Mouse (Mus musculus): Measurements from ENCODE around the gene Calr. TPM values are rescaled to one million over a fixed set of nuclear protein-coding genes. Genes with fewer than 3 reads are reported as not detected.

Calr gene
- 310 and 322 TPM in 2 replicates for polyA plus RNA-seq (2012; rRNA removed)

DNA sequence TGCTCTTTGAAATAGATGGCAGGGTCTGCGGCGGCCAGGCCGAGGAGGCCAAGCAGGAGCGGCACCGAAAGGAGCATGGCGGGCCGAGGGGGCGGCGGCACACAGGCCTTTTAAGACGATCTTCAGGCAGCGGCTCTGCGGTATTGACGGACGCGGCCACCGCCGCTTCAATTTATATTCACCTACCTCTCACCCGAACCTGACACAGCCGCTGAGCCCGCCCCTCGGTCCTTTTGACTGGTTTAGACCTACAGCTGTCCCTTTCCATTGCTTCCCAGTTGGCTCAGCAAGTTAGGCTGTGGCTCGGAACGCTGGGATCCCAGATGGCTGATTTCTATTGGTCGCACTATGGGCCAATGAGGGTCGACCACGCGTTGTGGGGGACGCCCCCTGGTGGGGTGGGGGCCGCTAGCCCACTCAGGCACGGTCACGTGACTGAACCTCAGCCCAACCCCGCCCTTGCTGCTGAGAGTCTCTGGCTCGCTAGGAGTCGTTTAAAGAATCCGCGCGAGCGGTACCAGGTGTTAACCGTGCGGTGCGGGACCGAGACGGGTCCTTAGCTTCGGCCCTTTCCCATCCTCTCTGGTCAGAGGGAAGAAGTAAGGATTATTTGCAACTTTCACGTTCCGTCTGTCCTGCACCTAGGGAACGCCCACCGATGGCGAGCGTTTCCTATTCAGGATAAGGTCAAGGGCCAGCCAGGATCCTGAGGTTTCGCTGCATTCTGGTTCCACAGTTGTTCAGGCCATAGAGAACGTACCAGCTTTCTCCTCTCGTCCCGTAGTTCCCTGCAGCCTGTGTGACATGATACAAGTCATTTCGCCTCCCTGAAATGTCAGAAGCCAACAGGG, at the start of gene Calr:
Calr (minus strand) TSS at position 213 of the 851 bp plus-strand sequence.

DNA sequence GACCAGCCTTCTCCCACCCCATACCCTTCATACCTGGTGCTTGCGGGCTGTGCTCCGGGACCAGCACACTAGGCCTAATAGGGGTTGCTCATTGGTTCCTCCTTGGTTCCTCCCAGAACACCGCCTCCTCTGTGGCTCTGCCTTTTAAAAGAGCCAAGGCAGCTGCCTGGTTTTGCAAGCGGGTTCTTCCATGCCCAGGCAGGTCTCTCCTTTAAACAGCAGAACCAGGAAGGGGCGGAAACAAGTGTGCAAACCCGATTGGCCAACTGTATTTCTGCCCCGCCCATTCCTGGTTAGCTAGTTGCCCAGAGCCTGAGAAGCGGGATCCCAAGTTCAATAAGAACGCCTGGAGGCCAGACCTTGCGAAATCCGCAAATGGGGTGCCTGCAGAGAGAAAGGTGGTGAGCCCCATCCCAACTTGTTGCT, 47.0 kb upstream of the Calr start, which contains the start of gene Gcdh:
Gcdh (minus strand) TSS at position 213 of the 426 bp plus-strand sequence.

GRCm38 (mm10) chr8:84871376-84872308, 24.9 kb upstream of the Calr start, which contains the start of gene Syce2:
Gene Syce2 (plus strand): TSS chr8:84872111.

DNA sequence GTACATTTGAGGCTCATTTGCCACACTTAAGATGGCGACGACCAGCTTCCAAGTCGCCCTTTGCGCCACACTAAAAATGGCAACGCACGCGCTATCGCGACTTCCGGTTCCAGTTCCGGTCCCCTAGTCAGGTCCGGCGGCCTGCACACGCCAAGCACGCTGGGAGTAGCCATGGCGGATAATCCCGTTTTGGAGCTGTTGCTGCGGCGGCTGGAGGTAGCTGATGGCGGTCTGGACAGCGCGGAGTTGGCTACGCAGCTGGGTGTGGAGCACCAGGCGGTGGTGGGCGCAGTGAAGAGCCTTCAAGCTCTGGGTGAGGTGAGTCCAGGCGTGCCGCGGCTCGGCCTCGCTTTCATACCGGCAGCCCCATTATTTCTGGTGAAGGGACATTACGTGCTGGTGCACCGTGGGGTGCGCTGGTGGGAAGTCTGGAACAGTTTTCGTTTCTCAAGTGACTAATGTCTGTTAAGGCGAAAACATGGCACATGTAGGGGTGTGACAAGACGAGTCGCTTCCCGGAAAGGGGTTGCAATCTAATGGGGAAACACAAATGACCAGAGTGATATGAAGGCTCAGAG, 10.2 kb upstream of the Calr start, which contains the start of gene Farsa:
Farsa (plus strand) TSS at position 126 of the 578 bp plus-strand sequence.

GRCm38 (mm10) chr8:84840248-84840999, 6.3 kb downstream of the Calr start, which contains the start of gene Rad23a:
Gene Rad23a (minus strand): TSS chr8:84840665.

DNA sequence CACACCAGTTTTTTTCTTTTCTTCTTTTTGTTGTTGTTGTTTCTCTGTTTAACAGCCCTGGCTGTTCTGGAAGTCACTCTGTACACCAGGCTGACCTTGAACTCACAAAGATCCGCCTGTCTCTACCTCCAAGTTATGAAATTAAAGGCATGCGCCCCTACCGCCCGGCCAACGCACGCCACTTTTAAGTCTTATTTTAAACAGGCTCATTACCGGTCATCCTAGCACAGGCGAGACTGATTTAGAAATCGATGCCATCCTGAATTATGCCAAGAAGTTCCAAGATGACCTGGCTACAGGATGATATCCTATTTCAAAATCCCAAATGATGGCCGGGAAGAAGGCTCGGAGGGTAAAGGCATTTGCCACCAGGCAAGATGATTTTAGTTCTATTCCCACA, 15.2 kb downstream of the Calr start, which contains the start of gene Gadd45gip1:
Gadd45gip1 (plus strand) TSS at position 33 of the 400 bp plus-strand sequence.

GRCm38 (mm10) chr8:84822723-84823122, 24.0 kb downstream of the Calr start, which contains the start of gene Dand5:
Gene Dand5 (minus strand): TSS chr8:84822823.

GRCm38 (mm10) chr8:84799999-84800831, 46.5 kb downstream of the Calr start, which contains the start of gene Nfix:
Gene Nfix (minus strand): TSS chr8:84800344.

Other genes with a start within 250 kb of the Calr start
- 5.7 and 8.2 TPM in 2 replicates for gene Ier2, start 184.1 kb downstream of the Calr start, polyA plus RNA-seq (2012; rRNA removed)
- gene Trmt1, start 160.6 kb downstream of the Calr start, polyA plus RNA-seq (2012; rRNA removed), result 33.2 and 38.8 TPM in 2 replicates
- gene Nacc1, start 159.1 kb downstream of the Calr start, polyA plus RNA-seq (2012; rRNA removed), result 16.6 and 18.7 TPM in 2 replicates
- 38.3 and 41.4 TPM in 2 replicates for gene Lyl1, start 145.5 kb downstream of the Calr start, polyA plus RNA-seq (2012; rRNA removed)
- 9.3 and 9.7 TPM in 2 replicates for gene G430095P16Rik, start 123.9 kb downstream of the Calr start, polyA plus RNA-seq (2012; rRNA removed)
- 1.2 and 1.3 TPM in 2 replicates for gene Nfix, start 46.6 kb downstream of the Calr start, polyA plus RNA-seq (2012; rRNA removed)
- gene Dand5, start 24.1 kb downstream of the Calr start, polyA plus RNA-seq (2012; rRNA removed), result 2.0 and 2.1 TPM in 2 replicates
- 29.9 and 31.7 TPM in 2 replicates for gene Gadd45gip1, start 15.4 kb downstream of the Calr start, polyA plus RNA-seq (2012; rRNA removed)
- gene Rad23a, start 6.3 kb downstream of the Calr start, polyA plus RNA-seq (2012; rRNA removed), result 116 and 127 TPM in 2 replicates
- 50.9 and 57.3 TPM in 2 replicates for gene Farsa, start 10.1 kb upstream of the Calr start, polyA plus RNA-seq (2012; rRNA removed)
- gene Syce2, start 25.2 kb upstream of the Calr start, polyA plus RNA-seq (2012; rRNA removed), result 30.4 and 31.4 TPM in 2 replicates
- gene Gcdh, start 47.0 kb upstream of the Calr start, polyA plus RNA-seq (2012; rRNA removed), result 29.5 and 35.0 TPM in 2 replicates
- gene Klf1, start 55.0 kb upstream of the Calr start, polyA plus RNA-seq (2012; rRNA removed), result 177 and 217 TPM in 2 replicates
- 8.3 and 10.6 TPM in 2 replicates for gene Dnase2a, start 61.6 kb upstream of the Calr start, polyA plus RNA-seq (2012; rRNA removed)
- 0.03 and 0.05 TPM in 2 replicates for gene Mast1, start 90.4 kb upstream of the Calr start, polyA plus RNA-seq (2012; rRNA removed)
- not detected in 2 replicates for gene Rtbdn, start 100.1 kb upstream of the Calr start, polyA plus RNA-seq (2012; rRNA removed)
- gene Gm49661, start 122.5 kb upstream of the Calr start, polyA plus RNA-seq (2012; rRNA removed), result not detected in 2 replicates
- 1,069 and 1,310 TPM in 2 replicates for gene Prdx2, start 122.7 kb upstream of the Calr start, polyA plus RNA-seq (2012; rRNA removed)
- 57.5 and 63.1 TPM in 2 replicates for gene Rnaseh2a, start 122.8 kb upstream of the Calr start, polyA plus RNA-seq (2012; rRNA removed)
- gene Junb, start 131.8 kb upstream of the Calr start, polyA plus RNA-seq (2012; rRNA removed), result 7.7 and 8.0 TPM in 2 replicates
- 4.1 and 4.6 TPM in 2 replicates for gene Hook2, start 143.7 kb upstream of the Calr start, polyA plus RNA-seq (2012; rRNA removed)
- gene Best2, start 167.6 kb upstream of the Calr start, polyA plus RNA-seq (2012; rRNA removed), result not detected in 2 replicates
- 76.1 and 91.5 TPM in 2 replicates for gene Asna1, start 178.3 kb upstream of the Calr start, polyA plus RNA-seq (2012; rRNA removed)
- gene Trir, start 179.9 kb upstream of the Calr start, polyA plus RNA-seq (2012; rRNA removed), result 99.1 and 106 TPM in 2 replicates
- 23.4 and 27.0 TPM in 2 replicates for gene Tnpo2, start 190.0 kb upstream of the Calr start, polyA plus RNA-seq (2012; rRNA removed)
- gene Fbxw9, start 213.1 kb upstream of the Calr start, polyA plus RNA-seq (2012; rRNA removed), result 7.6 and 9.4 TPM in 2 replicates
- 0.22 and 0.31 TPM in 2 replicates for gene Gm5741, start 221.0 kb upstream of the Calr start, polyA plus RNA-seq (2012; rRNA removed)
- 20.6 and 21.6 TPM in 2 replicates for gene Dhps, start 224.8 kb upstream of the Calr start, polyA plus RNA-seq (2012; rRNA removed)
- 37.6 and 44.1 TPM in 2 replicates for gene Wdr83os, start 233.8 kb upstream of the Calr start, polyA plus RNA-seq (2012; rRNA removed)
- gene Wdr83, start 234.4 kb upstream of the Calr start, polyA plus RNA-seq (2012; rRNA removed), result 24.8 and 26.1 TPM in 2 replicates
- 15.9 and 21.5 TPM in 2 replicates for gene Man2b1, start 236.3 kb upstream of the Calr start, polyA plus RNA-seq (2012; rRNA removed)